Mouse (Mus musculus) megakaryocyte, embryonic 14.5 days (primary cell): ENCODE results near the gene Mup6. TPM values are rescaled to one million over a fixed set of nuclear protein-coding genes. Genes with fewer than 3 reads are reported as not detected.

Experiments used
- polyA plus RNA-seq: library from polyadenylated mRNA; stranded (reverse); fragments of >175 nt; gene quantifications from 2 replicates; pipeline ENCODE4 v1.2.3, GENCODE M21; 2012; ENCODE audit warnings: low replicate concordance; ENCODE audit not compliant: insufficient read depth

The Mup6 gene
- polyA plus RNA-seq, 1 experiment = not detected

Other genes with a start within 250 kb of the Mup6 start
- gene Inip, start 162.7 kb upstream of the Mup6 start, polyA plus RNA-seq = 6.1 and 9.7 TPM in 2 replicates
- 12.1 and 19.2 TPM in 2 replicates for gene Snx30, start 158.5 kb upstream of the Mup6 start, polyA plus RNA-seq
- gene Slc46a2, start 49.2 kb upstream of the Mup6 start, polyA plus RNA-seq = not detected in 2 replicates
- not detected in 2 replicates for gene Mup4, start 3.6 kb upstream of the Mup6 start, polyA plus RNA-seq
- gene Mup7, start 106.2 kb downstream of the Mup6 start, polyA plus RNA-seq = not detected in 2 replicates
- not detected in 2 replicates for gene Mup2, start 190.0 kb downstream of the Mup6 start, polyA plus RNA-seq